Mouse (Mus musculus) urinary bladder, adult 18-20 months (tissue): ENCODE results near the gene Cd207.
A peak's percentile ranks its signal among the peaks of the same experiment; 100 is the strongest.
"Not testable (repeated sequence)": the region's sequence is repeated elsewhere in the genome, so short reads cannot be mapped to it uniquely, and the experiment has no call there.

ENCODE experiments used
- DNase-seq, 2 experiments: peaks; one replicate each; pipeline ENCODE4 v3.0.0; 2022; ENCODE audit warnings: low spot score in 2 of 2, mixed read lengths in 2 of 2

Gene Cd207

GRCm38 (mm10) chr6:83697932-83698331, 20.3 kb upstream of the Cd207 start:
- DNase-seq = no peak

- no peak for DNase-seq
These were observed 19.0 kb upstream of the Cd207 start for GRCm38 (mm10) chr6:83696684-83697083.

- DNase-seq = no peak
These were observed 18.1 kb upstream of the Cd207 start for GRCm38 (mm10) chr6:83695731-83696130.

GRCm38 (mm10) chr6:83693835-83694234, 16.2 kb upstream of the Cd207 start:
- peak in 1 of 2 experiments; percentile 17 for DNase-seq

GRCm38 (mm10) chr6:83692962-83693361, 15.3 kb upstream of the Cd207 start:
- DNase-seq = no peak

GRCm38 (mm10) chr6:83690936-83691335, 13.3 kb upstream of the Cd207 start:
- no peak for DNase-seq

- DNase-seq = no peak
These were observed 12.6 kb upstream of the Cd207 start for GRCm38 (mm10) chr6:83690277-83690676.

- no peak for DNase-seq
These were observed 11.7 kb upstream of the Cd207 start for GRCm38 (mm10) chr6:83689374-83689773.

- peak; percentile 13 to 50 for DNase-seq
These were observed 4.3 kb downstream of the Cd207 start for GRCm38 (mm10) chr6:83673395-83673794.

- no peak for DNase-seq
These were observed 12.6 kb downstream of the Cd207 start for GRCm38 (mm10) chr6:83665009-83665408.

GRCm38 (mm10) chr6:83660821-83661220, 16.8 kb downstream of the Cd207 start:
- DNase-seq = no peak

- DNase-seq = no peak
These were observed 21.6 kb downstream of the Cd207 start, which contains the start of gene Clec4f for GRCm38 (mm10) chr6:83656087-83656486. Clec4f (minus strand) TSS chr6:83656187.

- no peak for DNase-seq
These were observed 30.9 kb downstream of the Cd207 start for GRCm38 (mm10) chr6:83646715-83647114.

GRCm38 (mm10) chr6:83635329-83635728, 42.3 kb downstream of the Cd207 start:
- DNase-seq = no peak

- DNase-seq = not testable (repeated sequence)
These were observed 43.0 kb downstream of the Cd207 start for GRCm38 (mm10) chr6:83634631-83635030.

- peak in 1 of 2 experiments; percentile 9 for DNase-seq
These were observed 43.6 kb downstream of the Cd207 start for GRCm38 (mm10) chr6:83634106-83634505.

GRCm38 (mm10) chr6:83631815-83632214, 45.8 kb downstream of the Cd207 start:
- no peak for DNase-seq

GRCm38 (mm10) chr6:83626781-83627180, 50.9 kb downstream of the Cd207 start:
- DNase-seq = no peak
